Mouse (Mus musculus) hindlimb bud, embryonic 11.5 days (tissue): ENCODE data around the gene Hoxd12.

Experiments
- DNase-seq: peaks from one replicate; pipeline ENCODE4 v3.0.0-alpha.2; 2012; ENCODE audit warnings: low read depth, low spot score; ENCODE audit errors: extremely low spot score

Gene Hoxd12

DNA sequence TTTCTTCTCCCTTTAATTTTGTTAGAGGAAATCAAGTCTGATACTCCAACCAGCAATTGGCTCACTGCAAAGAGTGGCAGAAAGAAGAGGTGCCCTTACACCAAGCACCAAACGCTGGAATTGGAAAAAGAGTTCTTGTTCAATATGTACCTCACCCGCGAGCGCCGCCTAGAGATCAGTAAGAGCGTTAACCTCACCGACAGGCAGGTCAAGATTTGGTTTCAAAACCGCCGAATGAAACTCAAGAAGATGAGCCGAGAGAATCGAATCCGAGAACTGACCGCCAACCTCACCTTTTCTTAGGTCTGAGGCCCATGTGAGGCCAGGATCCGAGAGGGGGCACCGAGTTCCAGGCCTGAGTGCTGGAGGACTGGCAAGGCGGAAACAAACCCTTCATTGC is 19.3 kb downstream of the Hoxd12 start:
- DNase-seq = no peak

DNA sequence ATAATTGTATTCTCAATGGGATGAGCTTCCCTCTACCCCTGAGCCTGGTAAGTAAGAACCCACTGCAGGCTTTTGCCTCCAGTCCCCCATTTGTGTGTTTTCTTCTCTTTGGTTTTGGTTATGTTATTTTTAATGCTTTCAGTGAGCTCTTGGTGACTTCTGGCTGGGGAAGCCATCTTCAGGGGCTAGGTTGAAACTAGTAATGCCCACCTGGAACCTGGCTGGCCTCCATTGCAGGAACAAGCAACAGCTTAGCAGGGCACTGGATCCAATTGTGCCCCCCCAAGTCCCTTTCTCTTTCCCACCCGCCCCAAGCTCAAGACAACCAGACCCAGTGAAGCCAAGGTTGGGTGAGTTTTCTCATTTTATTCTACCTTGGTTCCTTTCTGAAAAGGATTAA is 20.6 kb downstream of the Hoxd12 start:
- DNase-seq = no peak

DNA sequence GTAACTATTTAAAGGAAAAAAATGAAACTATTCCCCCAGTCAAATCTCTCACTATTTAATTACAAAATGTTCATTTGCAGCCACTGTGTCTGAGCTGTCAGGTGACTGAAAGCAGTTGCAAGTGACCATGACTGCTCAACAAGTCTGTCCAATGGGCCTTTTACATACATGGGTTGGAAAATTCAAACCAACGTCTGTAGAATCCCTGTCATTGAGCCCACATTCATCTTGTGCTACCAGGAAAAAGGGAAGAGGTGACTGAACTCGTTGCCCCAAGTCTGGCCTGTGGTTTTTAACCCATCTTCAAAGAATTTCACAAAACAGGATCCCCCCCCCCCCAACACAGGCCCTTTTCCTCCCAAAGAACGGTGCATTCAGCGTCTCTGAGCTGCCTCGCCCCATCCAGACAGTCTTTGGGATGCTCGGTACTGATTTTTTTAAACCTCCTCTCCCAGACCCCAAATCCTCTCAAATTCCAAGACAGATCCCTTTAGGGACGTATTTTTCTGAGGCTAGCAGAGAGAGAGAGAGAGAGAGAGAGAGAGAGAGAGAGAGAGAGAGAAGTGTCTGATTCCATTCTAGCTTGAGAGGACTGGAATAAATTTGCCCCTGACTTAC is 21.1 kb downstream of the Hoxd12 start:
- no peak for DNase-seq

DNA sequence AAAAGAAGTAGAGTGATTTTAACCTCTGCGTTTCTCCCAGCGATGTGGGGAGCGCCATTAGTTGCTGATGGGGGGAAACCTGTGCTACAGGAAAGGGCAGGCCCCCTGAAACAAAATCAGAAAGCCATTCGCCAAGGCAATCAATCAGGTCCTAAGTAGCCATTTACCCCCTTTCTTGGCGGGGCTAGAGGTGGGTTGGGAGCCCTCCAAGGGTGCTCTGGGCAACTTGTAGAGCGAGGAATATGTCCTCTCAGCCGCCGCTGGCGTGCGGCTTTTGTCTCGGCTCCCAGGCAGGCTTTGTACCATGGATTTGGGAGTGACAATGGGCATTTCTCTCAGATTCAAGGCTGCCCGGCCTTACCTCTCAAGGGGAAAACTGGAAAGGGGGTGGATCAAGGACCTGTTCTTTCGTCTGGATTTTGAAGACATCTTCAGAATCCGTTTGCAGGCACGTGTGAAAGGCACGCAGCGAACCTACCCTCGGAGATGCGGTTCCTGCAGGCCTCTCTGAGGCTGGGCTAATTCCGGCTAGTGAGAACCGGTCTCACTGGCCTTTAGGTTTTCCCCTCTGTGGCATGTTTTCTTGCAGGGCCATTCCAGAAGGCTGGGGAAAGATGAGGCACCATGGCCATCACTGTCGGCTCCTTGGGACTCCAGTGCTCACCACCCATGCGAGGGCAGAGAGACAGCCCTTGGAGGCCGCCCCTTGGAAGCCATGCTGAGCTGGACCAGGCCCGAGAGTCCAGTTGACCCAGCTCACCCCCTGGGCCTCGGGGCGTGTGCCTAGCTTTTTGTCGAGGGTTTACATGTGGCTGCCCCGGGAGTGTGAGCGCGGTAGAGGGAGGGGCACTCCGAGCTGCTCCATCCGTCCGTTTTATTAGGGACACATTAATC is 21.9 kb downstream of the Hoxd12 start:
- DNase-seq = no peak

DNA sequence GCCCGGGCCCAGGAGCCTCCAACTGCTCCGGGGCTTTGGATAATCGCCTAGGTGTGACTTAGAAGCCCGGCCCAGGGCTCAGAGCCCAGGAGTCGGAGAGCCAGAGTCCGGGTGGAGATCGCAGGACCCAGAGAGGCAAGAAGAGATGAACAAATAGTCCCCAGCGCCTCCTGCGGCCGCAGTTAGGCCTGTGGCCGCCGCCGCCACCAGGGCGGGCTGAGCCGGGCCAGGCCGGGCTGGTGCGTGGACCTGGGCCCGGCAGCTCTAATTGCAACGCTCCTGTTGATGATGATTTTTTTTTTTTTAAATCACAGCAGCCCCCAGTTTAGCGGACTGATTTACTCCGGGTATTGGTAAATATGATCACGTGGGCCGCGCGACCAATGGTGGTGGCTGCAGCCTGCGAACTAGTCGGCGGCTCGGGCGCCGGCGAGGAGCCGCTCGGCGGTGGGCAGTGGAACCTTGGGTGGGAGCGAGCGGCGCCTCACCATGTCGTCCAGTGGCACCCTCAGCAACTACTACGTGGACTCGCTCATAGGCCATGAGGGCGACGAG is 22.8 kb downstream of the Hoxd12 start, which contains the start of gene Hoxd9:
Gene Hoxd9, plus strand, starts transcription at position 161 of the 555 bp plus-strand sequence.
- DNase-seq = no peak

DNA sequence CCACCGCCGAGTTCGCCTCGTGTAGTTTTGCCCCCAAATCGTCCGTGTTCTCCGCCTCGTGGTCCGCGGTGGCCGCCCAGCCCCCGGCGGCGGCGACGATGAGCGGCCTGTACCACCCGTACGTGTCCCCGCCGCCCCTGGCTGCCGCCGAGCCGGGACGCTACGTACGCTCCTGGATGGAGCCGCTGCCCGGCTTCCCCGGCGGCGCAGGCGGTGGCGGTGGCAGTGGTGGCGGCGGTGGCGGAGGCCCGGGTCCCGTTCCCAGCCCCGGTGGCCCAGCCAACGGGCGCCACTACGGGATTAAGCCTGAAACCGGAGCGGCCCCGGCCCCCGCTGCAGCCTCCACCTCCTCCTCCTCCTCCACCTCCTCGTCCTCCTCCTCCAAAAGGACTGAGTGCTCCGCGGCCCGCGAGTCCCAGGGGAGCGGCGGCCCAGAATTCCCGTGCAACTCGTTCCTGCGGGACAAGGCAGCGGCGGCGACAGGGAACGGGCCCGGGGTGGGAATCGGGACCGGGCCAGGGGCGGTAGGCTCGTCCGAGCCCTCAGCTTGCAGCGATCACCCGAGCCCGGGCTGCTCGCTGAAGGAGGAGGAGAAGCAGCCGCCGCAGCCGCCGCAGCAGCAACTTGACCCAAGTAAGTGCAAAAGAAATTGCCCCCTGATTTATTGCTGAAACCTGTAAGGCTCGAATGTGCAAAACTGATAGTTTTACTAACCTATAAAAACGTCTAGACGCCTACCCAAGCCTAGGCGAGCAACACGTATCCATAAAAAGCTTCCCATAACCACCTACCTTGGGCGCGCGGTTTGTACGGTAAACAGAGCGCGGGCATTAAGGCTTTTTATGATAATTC is 23.6 kb downstream of the Hoxd12 start:
- no peak for DNase-seq

DNA sequence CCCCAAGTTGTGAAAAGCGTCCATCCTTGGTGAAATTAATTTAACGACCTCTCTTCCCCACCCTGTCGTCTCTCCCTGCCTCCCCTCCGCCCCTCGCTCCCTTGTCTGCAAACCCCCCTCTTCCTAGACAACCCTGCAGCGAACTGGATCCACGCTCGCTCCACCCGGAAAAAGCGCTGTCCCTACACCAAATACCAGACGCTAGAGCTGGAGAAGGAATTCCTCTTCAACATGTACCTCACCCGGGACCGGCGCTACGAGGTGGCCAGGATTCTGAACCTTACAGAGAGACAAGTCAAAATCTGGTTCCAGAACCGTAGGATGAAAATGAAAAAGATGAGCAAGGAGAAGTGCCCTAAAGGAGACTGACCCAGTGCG is 24.2 kb downstream of the Hoxd12 start:
- DNase-seq = no peak

DNA sequence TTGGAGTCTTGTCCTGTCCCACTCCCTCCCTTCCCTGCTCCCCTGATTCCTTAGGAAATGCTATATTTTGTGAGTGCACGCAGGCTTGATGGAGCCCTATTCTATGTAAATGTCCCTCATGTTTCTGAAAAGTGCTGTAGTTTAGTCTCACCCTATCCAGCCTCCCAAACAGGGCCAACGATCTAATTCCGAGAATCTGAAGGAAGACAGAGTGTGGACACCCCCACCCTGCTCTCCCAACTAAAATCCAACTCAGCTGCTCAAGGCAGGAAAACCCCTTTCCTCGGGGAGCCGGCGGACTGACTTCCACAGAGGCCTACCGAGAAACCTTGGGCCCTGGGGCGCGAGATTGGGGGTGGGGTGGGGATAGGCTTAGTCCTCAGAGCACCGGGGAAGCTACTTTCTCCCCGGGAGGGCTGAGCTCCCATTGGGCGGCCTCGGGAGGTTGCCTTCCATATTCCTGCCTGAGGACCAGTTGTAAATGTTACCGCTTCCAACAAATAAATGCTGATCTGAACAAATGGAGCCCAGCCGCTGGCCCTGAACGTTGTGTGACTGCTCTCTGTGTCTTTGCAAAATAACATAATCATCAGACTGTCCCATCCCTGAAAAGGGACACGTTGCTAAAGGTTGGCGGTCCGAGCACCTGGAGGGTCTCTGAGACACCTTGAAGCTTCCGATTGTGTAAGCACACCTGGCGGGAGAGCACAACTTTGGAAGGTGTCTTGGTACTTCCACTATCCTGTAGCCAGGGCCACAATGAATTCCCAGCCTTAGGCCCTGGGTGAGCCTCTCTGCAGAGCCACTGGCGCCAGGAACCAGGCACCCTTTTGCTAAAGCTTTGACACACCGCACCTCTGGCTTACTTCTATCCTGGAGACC is 25.1 kb downstream of the Hoxd12 start:
- no peak for DNase-seq

DNA sequence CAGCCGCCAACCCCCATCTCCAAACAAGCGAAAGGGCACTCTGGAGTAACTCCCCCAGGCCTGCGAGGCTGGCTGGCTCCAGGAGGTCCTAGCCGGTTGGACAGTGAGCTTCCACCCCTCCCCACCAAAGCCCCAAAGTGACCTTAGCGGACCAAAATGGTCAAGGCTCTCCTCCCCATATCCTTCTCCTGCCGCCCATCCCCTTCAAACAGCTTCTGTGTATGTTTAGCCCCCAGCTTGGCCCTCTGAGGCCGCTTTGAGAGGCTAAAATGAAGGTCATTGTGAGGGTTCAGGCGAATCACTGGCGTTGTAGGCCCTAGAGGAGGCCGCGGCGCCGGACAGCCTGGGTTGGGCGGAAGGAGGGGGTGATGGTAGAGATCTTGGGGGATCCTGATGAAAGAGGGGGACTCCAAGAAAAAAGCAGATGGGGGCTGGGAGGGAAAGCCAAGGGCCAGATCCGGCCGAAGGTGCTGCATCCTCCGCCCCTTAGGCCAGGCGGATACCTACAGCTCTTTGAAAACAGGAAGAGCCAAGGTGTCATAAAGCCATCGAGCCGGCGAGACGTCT is 25.8 kb downstream of the Hoxd12 start:
- no peak for DNase-seq

DNA sequence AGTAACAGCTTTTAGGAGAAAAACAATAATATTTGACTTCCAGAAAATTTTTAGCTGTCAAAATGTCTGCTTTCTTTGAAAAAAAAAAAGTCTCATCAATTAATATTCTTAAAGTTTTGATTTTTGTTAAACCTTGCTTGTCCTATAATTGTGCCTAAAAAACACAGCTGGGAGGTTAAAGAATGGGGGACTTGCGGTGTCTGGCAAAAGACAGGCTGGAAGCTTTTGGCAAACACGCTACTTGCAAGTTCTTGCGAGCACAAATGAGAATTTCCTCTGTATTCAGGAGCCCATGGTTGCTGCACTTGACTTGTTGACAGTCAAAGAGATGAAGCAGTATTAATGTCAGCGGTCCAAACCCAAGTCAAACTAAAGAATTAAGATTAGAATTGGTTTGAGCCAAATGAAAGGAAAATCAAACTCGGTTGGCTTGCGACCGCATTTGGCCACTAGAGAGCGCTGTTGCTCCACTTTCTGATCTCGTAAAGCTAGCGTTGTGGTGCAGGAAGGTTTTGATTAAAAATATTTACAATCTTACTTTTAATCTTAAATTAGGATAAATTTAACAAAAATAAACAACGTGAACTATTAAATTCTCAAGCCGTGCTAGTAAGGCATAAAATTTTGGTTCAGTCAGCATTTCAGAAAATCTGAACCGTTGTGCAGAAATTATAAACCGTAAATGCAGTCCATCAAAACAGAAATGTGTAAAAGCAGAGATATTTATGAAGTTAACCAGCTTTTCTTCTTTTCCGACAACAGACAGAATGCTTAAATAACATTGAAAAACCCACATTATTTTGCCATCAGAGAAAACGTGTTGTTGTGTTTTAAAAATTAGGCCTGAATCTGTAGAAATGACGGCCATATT is 27.4 kb downstream of the Hoxd12 start:
- no peak for DNase-seq

DNA sequence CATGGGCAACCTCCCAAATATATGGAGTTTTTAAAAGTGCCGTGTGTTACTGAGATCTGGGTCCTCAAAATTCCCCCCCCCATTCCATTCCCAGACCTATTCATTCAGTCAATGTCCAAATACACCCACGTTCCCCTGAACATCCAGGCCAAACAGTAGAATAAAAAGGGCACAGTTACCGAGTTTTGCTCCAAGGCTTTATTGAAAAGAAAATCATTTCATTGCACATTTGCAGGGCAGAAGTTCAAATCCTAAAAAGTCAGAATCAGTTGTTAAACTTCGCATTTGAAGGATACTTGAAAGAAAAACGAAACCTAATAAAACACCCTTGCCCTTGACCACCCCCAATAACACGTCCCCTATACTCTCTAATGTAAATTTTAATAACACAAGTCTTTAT is 28.0 kb downstream of the Hoxd12 start:
- DNase-seq = no peak

DNA sequence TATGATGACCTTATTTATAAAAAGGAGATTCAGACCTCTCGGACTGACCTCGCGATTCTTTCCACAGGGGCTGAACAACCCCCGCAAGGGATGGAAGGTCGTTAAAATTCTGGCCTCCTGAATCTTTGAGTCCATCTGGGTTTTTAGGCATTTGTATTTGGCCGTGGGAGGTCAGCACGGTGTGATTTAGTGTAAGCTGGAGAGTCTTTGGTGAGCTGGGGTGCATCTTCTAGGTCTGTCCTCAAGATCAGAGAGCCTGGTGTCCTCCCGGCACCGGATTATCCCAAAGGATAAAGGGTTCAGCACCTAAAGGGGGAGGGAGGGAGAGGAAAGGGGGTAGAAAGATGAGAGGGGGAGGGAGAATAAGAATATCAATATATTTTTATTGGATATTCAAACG is 28.5 kb downstream of the Hoxd12 start:
- DNase-seq = no peak

DNA sequence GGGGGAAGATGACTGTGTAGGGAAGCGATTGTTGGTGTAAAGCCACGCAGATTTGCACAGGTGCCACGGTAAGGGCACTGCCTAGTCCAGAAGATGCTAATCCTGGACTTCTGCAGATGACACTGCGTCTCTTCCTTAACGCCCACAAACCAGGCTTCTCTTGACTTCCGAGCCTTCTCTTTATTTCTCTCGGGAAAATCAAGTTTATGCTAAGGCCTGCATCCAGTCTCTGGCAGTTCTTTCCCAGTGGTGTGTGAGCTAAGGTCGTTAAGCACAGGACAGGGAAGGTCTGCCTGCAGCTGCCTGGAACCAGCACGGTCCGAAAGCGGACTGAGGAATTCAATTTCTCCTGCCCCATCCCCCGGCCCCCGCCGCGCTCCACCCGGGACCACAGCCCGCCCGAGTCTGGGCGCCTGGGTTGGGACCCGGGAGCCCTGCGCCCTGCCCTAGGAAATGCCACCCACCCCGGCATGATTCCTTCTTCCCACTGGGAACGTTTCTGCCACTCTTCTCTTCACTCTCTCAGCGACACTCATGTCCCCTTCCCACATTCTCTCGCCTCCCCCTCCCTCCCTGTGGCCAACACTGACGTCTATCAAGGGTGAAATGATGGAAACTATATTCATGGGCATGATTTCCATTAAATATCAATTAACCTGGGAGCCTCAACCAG is 29.0 kb downstream of the Hoxd12 start:
- no peak for DNase-seq

DNA sequence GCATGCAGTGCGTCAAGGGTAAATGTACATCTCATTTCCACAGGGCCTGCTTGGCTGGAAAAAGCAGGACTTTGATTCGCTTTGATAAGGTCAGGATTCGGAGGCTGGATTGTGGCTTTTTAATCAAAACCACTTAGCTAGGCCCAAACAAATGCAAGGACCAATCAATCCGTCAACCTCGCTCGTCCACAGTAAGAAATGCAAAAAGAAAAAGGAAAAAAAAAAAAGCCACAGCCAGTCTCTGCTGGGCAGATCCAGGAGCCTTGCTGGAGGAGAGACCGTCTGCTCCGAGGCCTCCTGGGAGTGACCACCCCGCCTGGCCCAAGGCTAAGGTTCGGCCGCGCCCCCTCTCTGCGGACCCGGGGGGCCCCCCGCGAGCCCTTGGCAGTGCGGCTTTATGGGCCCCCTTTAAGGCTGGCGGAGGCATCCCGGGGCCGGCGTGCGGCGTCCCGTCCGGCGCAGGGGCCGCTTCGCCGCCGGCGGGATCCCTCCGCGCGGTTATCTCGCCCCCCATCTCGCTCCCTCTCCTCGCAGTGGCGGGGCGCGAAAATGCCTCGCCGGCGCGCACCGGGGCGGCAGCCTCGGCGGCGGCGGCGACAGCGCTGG is 29.7 kb downstream of the Hoxd12 start, which contains the start of gene Hoxd8:
Gene Hoxd8, plus strand, starts transcription at position 223 of the 606 bp plus-strand sequence.
- no peak for DNase-seq

DNA sequence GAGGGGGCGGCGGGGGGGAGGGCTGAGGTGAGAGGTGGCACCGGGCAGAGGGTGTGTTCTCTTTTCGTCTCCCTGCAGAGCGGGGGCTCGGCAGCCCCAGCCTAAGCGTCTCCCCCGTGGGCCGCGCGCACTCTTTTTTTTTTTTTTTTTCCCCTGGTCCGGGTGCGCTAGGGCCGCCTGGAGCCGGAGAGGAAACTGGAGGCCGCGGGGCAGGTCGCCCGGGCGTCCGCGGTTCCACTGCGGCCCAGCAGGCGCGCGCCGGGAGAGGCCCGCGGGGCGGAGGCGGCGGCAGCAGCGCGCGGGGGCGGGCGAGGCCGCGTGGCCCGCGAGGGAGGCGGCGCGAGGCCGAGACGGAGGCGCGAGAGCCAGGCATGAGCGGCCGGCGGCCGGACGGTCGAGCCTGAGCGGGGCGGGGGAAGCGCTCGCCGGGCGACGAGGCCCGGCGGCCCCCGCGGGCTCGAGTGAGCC is 30.2 kb downstream of the Hoxd12 start:
- no peak for DNase-seq

DNA sequence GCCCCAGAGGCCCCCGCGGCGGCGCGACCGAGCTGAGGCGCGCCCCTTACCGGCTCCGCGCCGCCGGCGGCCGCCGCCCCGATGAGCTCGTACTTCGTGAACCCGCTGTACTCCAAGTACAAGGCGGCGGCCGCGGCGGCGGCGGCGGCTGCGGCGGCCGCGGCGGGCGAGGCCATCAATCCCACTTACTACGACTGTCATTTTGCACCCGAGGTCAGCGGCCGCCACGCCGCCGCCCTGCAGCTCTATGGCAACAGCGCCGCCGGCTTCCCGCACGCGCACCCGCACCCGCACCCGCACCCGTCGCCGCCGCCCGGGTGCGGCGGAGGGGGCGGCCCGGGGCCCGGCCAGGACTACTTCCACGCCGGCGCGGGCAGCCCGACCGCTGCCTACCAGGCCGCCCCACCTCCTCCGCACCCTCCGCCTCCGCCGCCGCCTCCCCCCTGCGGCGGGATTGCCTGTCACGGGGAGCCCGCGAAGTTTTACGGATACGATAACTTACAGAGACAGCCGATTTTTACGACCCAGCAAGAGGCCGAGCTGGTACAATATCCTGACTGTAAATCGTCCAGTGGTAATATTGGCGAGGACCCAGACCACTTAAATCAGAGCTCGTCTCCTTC is 30.8 kb downstream of the Hoxd12 start:
- DNase-seq = no peak

DNA sequence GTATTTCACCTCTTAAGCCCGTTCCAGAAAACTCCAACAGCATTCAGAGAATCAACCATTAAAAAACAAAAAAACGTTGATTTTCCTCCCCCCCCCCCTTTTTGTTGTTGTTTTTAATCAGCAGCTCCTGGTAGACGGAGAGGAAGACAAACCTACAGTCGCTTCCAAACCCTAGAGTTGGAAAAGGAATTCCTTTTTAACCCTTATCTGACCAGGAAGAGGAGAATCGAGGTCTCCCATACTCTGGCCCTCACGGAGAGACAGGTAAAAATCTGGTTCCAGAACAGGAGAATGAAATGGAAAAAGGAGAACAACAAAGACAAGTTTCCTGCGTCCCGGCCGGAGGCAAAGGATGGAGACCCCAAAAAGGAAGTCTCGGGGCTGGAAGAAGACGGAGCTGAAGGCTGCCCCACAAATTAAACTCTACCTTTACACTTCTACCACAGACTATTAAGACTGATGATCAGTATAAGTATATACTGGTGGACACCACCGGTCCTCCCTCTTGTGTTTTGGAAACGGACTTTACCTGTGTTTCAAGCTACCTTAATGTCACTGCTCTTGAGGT is 31.7 kb downstream of the Hoxd12 start:
- no peak for DNase-seq
